Mouse (Mus musculus): ENCODE results near the gene Stx18. TPM values are rescaled to one million over a fixed set of nuclear protein-coding genes. Genes with fewer than 3 reads are reported as not detected.

Stx18 gene
- polyA plus RNA-seq, 1 experiment from 2014 or later = 32.6 TPM

Other genes starting within 250 kb of the Stx18 start
- 10.8 and 13.0 TPM in 2 replicates for gene Msx1, start 214.2 kb upstream of the Stx18 start, polyA plus RNA-seq (2015; fragmentation: Nextera tagmentation; extraction: Ambion mirVana)
- 1,570 and 1,631 TPM in 2 replicates for gene Nsg1, start 121.2 kb downstream of the Stx18 start, polyA plus RNA-seq (2015; fragmentation: Nextera tagmentation; extraction: Ambion mirVana)
- 19.8 and 21.7 TPM in 2 replicates for gene Zbtb49, start 181.7 kb downstream of the Stx18 start, polyA plus RNA-seq (2015; fragmentation: Nextera tagmentation; extraction: Ambion mirVana)
- gene Lyar, start 181.7 kb downstream of the Stx18 start, polyA plus RNA-seq (2015; fragmentation: Nextera tagmentation; extraction: Ambion mirVana) = 35.4 and 41.9 TPM in 2 replicates
- 92.9 and 94.6 TPM in 2 replicates for gene Tmem128, start 221.4 kb downstream of the Stx18 start, polyA plus RNA-seq (2015; fragmentation: Nextera tagmentation; extraction: Ambion mirVana)
- gene Otop1, start 237.2 kb downstream of the Stx18 start, polyA plus RNA-seq (2015; fragmentation: Nextera tagmentation; extraction: Ambion mirVana) = 0.11 TPM in 1 of 2 replicates, not detected in the other

Measured in midbrain, embryonic 16.5 days (tissue).